Mouse (Mus musculus) midbrain, postnatal 0 days (tissue): ENCODE data around the gene Jmjd8. TPM values are rescaled to one million over a fixed set of nuclear protein-coding genes. Genes with fewer than 3 reads are reported as not detected.
A peak's percentile ranks its signal among the peaks of the same experiment; 100 is the strongest.

Experiments used
- ATAC-seq: fragments of 200-750 bp; cut with Nextera tagmentation; 2 replicates; pipeline ENCODE4 v1.8.0; 2017; ENCODE audit warnings: moderate number of reproducible peaks, mild to moderate bottlenecking, moderate TSS enrichment, moderate library complexity; ENCODE audit not compliant: low FRiP score
- DNase-seq: peaks from one replicate; pipeline ENCODE4 v3.0.0-alpha.2; 2015; ENCODE audit warnings: low spot score
- H3K27ac ChIP-seq: fragments of 300-500 bp; sonication (generic); 2 replicates; pipeline ENCODE4 v1.5.1; 2014; ENCODE audit warnings: low read depth, mild to moderate bottlenecking, low read length, mixed read lengths
- H3K27me3 ChIP-seq: fragments of 300-500 bp; sonication (generic); 2 replicates; pipeline ENCODE4 v1.6.1; 2014; ENCODE audit warnings: low read length, control low read depth, mixed read lengths; ENCODE audit not compliant: insufficient read depth
- H3K36me3 ChIP-seq: fragments of 300-500 bp; sonication (generic); 2 replicates; pipeline ENCODE4 v1.6.1; 2014; ENCODE audit warnings: low read length, control low read depth, mixed read lengths; ENCODE audit not compliant: insufficient read depth
- H3K4me1 ChIP-seq: fragments of 300-500 bp; sonication (generic); 2 replicates; pipeline ENCODE4 v1.6.1; 2014; ENCODE audit warnings: mild to moderate bottlenecking, control low read depth, antibody characterized with exemption, low read length, mixed read lengths; ENCODE audit not compliant: insufficient read depth
- H3K4me2 ChIP-seq: fragments of 300-500 bp; sonication (generic); 2 replicates; pipeline ENCODE4 v1.6.1; 2014; ENCODE audit warnings: low read depth, mild to moderate bottlenecking, low read length, mixed read lengths; ENCODE audit not compliant: poor library complexity, severe bottlenecking
- H3K4me3 ChIP-seq: fragments of 300-500 bp; sonication (generic); 2 replicates; pipeline ENCODE4 v1.5.1; 2014; ENCODE audit warnings: low read depth, mild to moderate bottlenecking, low read length, moderate library complexity
- H3K9ac ChIP-seq: fragments of 300-500 bp; sonication (generic); replicated peaks from 2 replicates; pipeline ENCODE4 v1.6.1; 2014; ENCODE audit warnings: mild to moderate bottlenecking, low read length, moderate library complexity, mixed read lengths; ENCODE audit not compliant: poor library complexity, severe bottlenecking
- H3K9me3 ChIP-seq: fragments of 300-500 bp; sonication (generic); 2 replicates; pipeline ENCODE4 v1.6.1; 2016; ENCODE audit warnings: low read length, control low read depth
- CTCF ChIP-seq: IDR thresholded peaks from 2 replicates; pipeline ENCODE4 v1.5.1; 2016; ENCODE audit warnings: antibody characterized with exemption, mild to moderate bottlenecking
- WGBS: fragments of 180-500 bp; shearing (Covaris S2); extraction: QIAGEN DNeasy Blood & Tissue Kit; methylation state at CpG from one replicate; pipeline ENCODE4 v1.1.7; 2014; 5-methylcytosine and 5-hydroxymethylcytosine counted together
- polyA plus RNA-seq: library from polyadenylated mRNA; unstranded; fragments of >200 nt; fragmentation: Nextera tagmentation; extraction: Ambion mirVana; gene quantifications from 2 replicates; pipeline ENCODE4 v1.2.1, GENCODE M21; 2015
- total RNA-seq: library from RNA; depleted of rRNA; stranded (reverse); fragments of >200 nt; gene quantifications from 2 replicates; pipeline ENCODE4 v1.2.3, GENCODE M21; 2014

Jmjd8 gene
- total and polyA plus RNA-seq, 2 experiments from 2014 or later: 39.1 to 45.9 TPM

DNA sequence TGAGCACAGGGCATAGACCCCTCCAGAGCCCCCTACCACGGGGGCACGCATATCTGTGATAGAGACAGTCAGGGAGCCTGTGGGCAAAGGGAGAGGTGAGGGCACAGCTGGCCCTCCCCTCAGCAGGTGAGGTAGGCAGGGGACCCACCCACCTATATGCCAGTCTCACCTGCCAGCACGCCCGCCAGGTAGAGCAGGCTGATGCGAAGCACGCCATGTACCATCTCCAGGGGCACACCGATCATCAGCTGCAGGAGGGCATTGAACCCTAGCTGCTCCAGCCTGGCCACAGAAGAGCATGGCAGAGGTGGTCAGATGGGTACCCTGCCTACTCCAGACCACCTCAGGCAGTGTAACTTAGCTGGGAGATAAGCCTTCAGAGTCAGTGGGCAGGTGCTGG lies 6.6 kb downstream of the Jmjd8 start:
- Histone ChIP-seq H3K4me2 (peak overlapping the region; percentile 76), H3K9ac (no peak overlapping the region), H3K4me3 (no peak overlapping the region), H3K9me3 (no peaks in the 10 kb centered on the region), H3K4me1 (peaks cover 35% of the 10 kb centered on the region), H3K27ac (no peak overlapping the region), H3K27me3 (no peaks in the 10 kb centered on the region), H3K36me3 (peaks cover 41% of the 10 kb centered on the region)
- WGBS: 92% methylated on average over 7 of the region's 7 CpGs
- no peak for TF ChIP-seq CTCF
- ATAC-seq: no peak
- DNase-seq: no peak

DNA sequence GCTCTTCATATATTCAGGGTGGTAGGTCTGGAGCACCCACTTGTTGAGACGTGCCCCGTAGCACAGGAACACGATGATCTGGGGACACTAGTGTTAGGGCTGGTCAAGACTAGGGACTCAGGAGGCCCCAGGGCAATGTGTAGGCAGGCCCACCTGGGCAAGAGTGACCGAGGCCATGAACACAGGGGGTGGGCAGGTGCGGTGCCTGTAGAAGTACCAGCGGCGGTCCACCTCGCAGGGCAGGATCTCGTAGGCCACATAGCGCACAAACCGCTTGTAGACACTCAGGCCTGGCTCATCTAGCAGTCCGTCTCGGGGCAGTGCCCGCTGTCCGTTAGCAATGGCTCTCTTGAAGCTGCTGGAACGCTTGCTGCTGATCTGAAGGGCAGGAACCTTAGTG lies 7.1 kb downstream of the Jmjd8 start:
- H3K4me2 ChIP-seq: peak overlapping the region; percentile 75
- H3K9me3 ChIP-seq: no peaks in the 10 kb centered on the region
- peak overlapping the region; percentile 41; the same call in 1 of the 2 replicates for H3K4me3 ChIP-seq
- DNase-seq (no peak), ATAC-seq (no peak)
- H3K27me3 ChIP-seq: no peaks in the 10 kb centered on the region
- H3K36me3 ChIP-seq: peaks cover 41% of the 10 kb centered on the region
- peaks cover 35% of the 10 kb centered on the region for H3K4me1 ChIP-seq
- 0 out of 2 replicates have a peak overlapping the region, but pooled peaks have one; percentile 82 for H3K27ac ChIP-seq
- peak overlapping the region; percentile 81; the same call in 1 of the 2 replicates for H3K9ac ChIP-seq
- no peak for TF ChIP-seq CTCF
- WGBS: 94% methylated on average over 16 of the region's 16 CpGs

- H3K9ac ChIP-seq: peak overlapping the region; percentile 81
- DNase-seq (no peak), ATAC-seq (no peak)
- peak overlapping the region; percentile 41 for H3K4me3 ChIP-seq
- no peaks in the 10 kb centered on the region for H3K9me3 ChIP-seq
- 21% methylated on average over 23 of the region's 23 CpGs for WGBS
- peaks cover 41% of the 10 kb centered on the region for H3K36me3 ChIP-seq
- no peak for TF ChIP-seq CTCF
- H3K4me2 ChIP-seq: peak overlapping the region; percentile 75
- H3K27ac ChIP-seq: peak overlapping the region; percentile 82
- H3K27me3 ChIP-seq: no peaks in the 10 kb centered on the region
- peaks cover 32% of the 10 kb centered on the region for H3K4me1 ChIP-seq
Measured at GRCm38 (mm10) chr17:25836397-25837075, 7.9 kb downstream of the Jmjd8 start.

GRCm38 (mm10) chr17:25837076-25837410 lies 8.4 kb downstream of the Jmjd8 start, which contains the start of gene Rhbdl1:
Gene Rhbdl1 (minus strand): TSS chr17:25837295.
- TF ChIP-seq CTCF: no peak
- Histone ChIP-seq H3K4me3 (peak within 1 kb of the TSS; percentile 41), H3K27ac (peak within 1 kb of the TSS; percentile 82), H3K36me3 (peaks cover 44% of the 10 kb centered on the region), H3K9me3 (no peaks in the 10 kb centered on the region), H3K4me2 (peak within 1 kb of the TSS; percentile 75), H3K27me3 (no peaks in the 10 kb centered on the region), H3K4me1 (peaks cover 27% of the 10 kb centered on the region), H3K9ac (peak within 1 kb of the TSS; percentile 81)
- DNase-seq: peak; percentile 88
- ATAC-seq: peak; percentile 50; the same call in 1 of the 2 replicates
- WGBS: under 1% methylated on average over 26 of the region's 29 CpGs

GRCm38 (mm10) chr17:25837533-25837932 lies 8.9 kb downstream of the Jmjd8 start:
- H3K36me3 ChIP-seq: peaks cover 45% of the 10 kb centered on the region
- peak overlapping the region; percentile 41; the same call in 1 of the 2 replicates for H3K4me3 ChIP-seq
- 11% methylated on average over 3 of the region's 3 CpGs for WGBS
- H3K9me3 ChIP-seq: no peaks in the 10 kb centered on the region
- peak overlapping the region; percentile 75 for H3K4me2 ChIP-seq
- peak overlapping the region; percentile 81; the same call in 1 of the 2 replicates for H3K9ac ChIP-seq
- H3K27me3 ChIP-seq: no peaks in the 10 kb centered on the region
- H3K27ac ChIP-seq: peak overlapping the region; percentile 82
- ATAC-seq: no peak
- DNase-seq: peak; percentile 51
- TF ChIP-seq CTCF: no peak
- peaks cover 27% of the 10 kb centered on the region for H3K4me1 ChIP-seq

DNA sequence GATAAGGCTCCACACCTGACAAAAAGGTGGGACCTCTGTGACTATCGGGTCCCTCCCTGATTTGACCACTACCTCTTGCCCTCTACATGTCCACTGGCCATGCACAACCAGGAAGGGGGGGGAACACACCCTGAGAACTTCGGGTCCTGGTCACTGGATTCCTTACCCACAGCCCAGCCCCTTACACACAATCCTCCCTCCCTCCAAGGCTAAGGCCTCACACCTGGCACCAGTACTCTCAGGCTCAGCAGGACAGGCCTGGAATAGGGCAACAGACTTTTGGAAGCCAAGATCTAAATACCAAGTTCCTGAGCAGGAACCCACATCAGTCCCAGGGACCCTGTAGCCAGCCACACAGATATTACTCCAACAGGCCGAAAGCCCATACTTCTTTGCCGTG lies 10.2 kb downstream of the Jmjd8 start:
- Histone ChIP-seq H3K27me3 (no peaks in the 10 kb centered on the region), H3K4me2 (no peak overlapping the region), H3K4me3 (no peak overlapping the region), H3K9me3 (no peaks in the 10 kb centered on the region), H3K27ac (no peak overlapping the region), H3K9ac (no peak overlapping the region), H3K36me3 (peaks cover 46% of the 10 kb centered on the region), H3K4me1 (peaks cover 33% of the 10 kb centered on the region)
- no peak for TF ChIP-seq CTCF
- 95% methylated on average over 4 of the region's 4 CpGs for WGBS
- ATAC-seq (no peak), DNase-seq (no peak)
